Mouse (Mus musculus) left cerebral cortex, postnatal 4 days (tissue): Measurements from ENCODE around the gene Thop1. TPM values are rescaled to one million over a fixed set of nuclear protein-coding genes. Genes with fewer than 3 reads are reported as not detected.

ENCODE experiments used
- DNase-seq: peaks from one replicate; pipeline ENCODE4 v3.0.0-alpha.2; 2022
- intact Hi-C: fragments of 180-260 bp; cut with DNase I; formaldehyde crosslinking; loops from one replicate; pipeline ENCODE4 v1.15.1; 2025
- microRNA-seq: library from miRNA; unstranded; fragments of <30 nt; microRNA quantifications from one replicate; pipeline ENCODE4 v1.2.0, GENCODE M21; 2022
- total RNA-seq, 2 experiments: library from RNA; stranded (reverse); gene quantifications; 2 replicates each; pipeline ENCODE4 v1.2.3; 2021

The Thop1 gene
- total RNA-seq, 2 experiments from 2014 or later, result 53.6 to 56.5 TPM

DNA sequence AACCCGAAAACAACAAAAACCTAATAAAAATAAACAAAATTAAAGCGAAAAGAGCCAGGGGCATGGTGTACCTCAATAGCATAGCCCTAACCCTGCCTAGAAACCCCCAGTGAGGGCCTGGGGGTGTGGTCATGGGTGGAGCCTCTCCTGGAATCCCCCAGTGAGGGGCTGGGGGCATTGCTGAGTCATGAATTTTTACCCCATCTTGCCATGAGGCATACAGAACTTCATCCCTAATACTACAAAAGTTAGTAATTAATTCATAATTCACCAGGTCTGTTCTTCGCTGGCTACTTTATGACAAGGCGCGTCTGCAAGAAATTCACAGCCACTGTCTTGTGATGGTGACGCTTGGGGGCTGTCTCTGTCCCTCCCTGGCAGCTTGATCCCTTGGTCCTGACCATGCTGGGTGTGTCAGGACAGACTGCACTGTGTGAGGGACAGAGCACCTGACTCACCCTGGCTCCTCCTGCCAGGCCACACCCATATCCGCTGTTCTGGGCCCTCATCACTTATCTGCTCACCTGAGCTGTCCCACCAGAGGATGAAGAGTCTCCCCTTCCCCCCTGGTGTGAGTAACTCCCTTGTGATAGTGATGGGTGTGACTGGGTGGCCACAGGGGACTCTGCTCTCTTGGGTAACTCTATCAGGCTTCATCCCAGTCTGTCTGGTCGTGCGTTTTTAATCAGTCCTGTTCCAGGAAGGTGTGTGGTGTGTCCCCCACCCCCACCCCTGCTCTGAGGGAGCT is 25.3 kb downstream of the Thop1 start:
- intact Hi-C loops, result no loop called here
- DNase-seq, result no peak

DNA sequence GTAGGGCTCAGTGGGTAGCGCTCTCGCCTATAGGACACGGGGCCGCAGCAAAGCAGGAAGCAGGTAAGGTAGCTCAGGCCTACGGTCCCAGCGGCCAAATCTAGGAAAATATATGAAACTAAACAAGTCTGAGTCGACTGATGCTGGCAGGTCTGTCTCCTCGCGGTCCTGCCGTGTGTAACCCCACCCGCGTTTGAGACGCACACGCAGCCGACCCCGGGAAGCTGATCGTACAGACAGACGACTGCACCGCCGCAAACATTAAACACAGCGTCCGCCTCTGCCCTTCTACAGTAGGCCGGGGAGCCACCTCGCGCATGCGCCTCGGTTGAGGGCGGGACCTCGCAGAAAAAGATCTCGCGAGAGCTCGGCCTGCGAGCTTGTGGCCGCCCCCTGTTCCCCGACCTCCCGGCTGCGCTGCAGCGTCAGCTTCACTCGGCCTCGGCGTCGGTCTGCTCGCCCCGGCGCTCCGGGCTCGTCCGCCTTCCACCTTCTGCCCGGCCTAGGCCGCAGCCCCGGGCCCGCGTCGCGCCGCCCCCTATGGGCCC is 35.8 kb downstream of the Thop1 start, which contains the start of gene Map2k2:
Gene Map2k2, plus strand, starts transcription at position 351 of the 548 bp plus-strand sequence.
- peak; percentile 98 for DNase-seq
- intact Hi-C loops, result no loop called here

DNA sequence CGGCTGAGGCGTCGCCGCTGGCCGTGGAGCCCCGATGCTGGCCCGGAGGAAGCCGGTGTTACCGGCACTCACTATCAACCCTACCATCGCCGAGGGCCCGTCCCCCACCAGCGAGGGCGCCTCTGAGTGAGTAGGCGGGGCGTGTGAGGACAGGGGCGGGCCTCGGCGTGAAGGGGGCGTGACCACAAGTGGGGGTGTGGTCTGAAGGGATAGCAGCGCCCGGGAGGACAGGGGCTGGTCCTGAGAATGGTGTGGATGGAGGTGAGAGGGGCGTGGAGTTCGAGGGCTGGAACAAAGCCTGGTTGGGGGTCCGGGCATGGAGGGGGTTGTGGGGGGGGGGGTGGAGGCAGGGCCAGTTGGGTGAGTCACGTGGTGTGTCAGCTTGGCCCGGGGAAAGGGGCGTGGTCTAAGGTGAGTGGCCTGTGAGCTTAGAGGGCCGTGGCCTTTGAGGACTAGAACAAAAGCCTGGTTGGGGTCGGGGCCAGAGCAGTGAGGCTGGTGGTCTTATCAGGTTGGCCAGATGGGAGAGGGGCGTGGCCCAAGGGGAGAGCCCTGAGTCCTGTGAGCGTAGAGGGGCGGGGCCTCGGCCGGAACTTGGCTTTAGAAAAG is 36.4 kb downstream of the Thop1 start:
- intact Hi-C loops, result no loop called here
- peak; percentile 92 for DNase-seq

DNA sequence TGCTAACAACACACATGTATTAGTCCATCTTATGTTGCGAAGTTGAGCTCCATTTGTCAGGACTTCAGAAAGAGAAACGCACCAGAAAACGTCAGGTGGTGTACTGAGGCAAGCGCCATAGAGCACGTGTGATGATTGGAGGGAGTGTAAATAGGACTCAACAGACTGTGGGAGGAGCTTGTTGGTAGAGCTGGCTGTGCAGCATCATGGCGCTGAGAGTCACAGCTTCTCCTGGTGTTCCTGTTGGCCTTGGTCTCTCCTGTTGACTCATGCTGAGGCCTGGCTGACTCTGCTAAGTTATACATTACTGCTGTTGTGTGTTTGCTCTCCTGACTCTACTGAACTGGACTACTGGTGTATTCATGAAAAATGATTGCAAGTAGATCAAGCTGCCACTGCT is 43.1 kb downstream of the Thop1 start:
- DNase-seq, result no peak
- intact Hi-C loops, result no loop called here

DNA sequence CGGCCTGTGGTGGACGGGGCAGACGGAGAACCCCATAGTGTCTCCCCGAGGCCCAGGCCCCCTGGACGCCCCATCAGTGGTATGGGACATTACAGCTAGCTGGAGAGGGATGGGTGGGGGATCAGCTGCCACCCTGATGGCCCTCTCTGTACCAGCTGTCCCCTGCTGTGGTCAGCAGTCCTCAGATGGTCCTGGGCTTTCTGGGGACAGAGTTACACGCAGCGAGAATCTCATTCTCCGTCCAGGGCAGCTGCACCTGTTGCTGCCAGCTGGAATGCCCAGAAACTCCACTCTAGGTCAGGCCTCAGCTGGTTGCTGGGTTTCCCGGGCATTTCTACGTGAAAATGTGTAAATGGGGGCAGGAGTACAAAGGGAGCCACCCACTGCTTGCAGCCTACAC is 49.8 kb downstream of the Thop1 start:
- intact Hi-C loops, result no loop called here
- DNase-seq, result no peak

DNA sequence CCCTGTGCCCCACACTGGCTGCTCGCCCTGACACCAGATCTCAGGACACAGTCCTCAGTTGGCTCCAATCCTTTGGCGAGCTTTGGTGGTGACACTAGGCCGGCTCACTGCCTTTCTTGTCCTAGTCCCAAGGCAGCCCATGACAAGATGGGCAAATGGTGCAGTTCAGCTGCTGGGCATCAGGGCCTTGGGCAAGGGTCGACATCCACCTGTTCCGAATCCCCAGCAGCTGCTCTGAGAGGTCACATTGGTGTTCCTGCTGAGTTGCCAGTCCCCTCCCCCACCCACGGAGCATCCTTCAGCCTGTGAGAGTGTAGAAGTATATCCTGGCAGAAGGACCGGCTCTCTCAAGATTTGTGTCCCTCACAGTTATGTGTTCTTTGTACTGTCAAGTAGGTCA is 50.8 kb downstream of the Thop1 start:
- no peak for DNase-seq

DNA sequence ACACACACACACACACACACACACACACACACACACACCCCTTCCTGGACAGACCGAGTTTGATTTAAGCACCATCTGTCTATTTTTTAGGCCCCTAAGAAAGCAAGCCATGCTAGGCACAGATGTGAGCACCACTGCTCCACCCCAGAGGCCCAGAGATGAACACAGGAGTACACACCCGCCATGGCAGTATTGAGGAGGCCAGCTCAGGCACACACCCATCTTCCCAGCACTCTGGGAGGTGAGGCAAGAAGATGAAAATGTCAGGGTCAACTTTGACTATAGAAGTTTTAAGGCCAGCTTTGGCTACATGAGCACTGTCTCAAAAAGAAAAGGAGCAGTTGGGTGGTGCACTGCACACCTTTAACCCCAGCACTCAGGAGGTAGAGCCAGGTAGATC is 53.1 kb downstream of the Thop1 start:
- intact Hi-C loops, result no loop called here
- no peak for DNase-seq

More for the DNA sequence above, 50.8 kb downstream of the Thop1 start:
- intact Hi-C loops, result no loop called here

DNA sequence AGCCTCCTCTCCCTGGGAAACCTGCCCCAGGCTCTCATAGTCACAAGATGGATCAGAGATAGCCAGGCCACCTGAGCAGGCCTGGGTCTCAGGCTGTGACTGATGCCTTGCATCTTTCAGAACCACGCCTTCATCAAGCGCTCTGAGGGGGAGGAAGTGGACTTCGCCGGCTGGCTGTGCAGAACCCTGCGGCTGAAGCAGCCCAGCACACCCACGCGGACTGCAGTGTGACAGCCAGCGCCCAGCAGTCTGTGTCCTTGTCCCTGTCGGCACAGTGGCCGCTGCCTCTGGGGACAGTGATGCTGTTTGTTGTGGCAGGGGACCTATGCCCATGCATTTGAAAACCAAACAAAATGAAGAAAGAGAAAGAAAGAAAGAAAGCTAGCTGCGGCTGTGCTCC is 53.7 kb downstream of the Thop1 start:
- no peak for DNase-seq
- intact Hi-C loops, result no loop called here

Small RNA genes lying within 50 kb of the gene (microRNA-seq; reads per million reads assigned to microRNA genes)
- not detected for gene Mir5615-1
- gene Mir5615-2, result not detected

Other genes with a start within 250 kb of the Thop1 start
- gene Oaz1, start 243.4 kb upstream of the Thop1 start, total RNA-seq, result 100 to 1,000 TPM; 393 to 396 TPM
- 10 to 100 TPM; 21.4 to 24.6 TPM for gene Lingo3, start 226.0 kb upstream of the Thop1 start, total RNA-seq
- 10 to 100 TPM; 62.0 to 67.4 TPM for gene Lsm7, start 214.8 kb upstream of the Thop1 start, total RNA-seq
- 10 to 100 TPM; 77.4 to 86.2 TPM for gene Sppl2b, start 214.8 kb upstream of the Thop1 start, total RNA-seq
- under 1 TPM; 0.12 to 0.42 TPM for gene Tmprss9, start 198.2 kb upstream of the Thop1 start, total RNA-seq
- gene Timm13, start 169.1 kb upstream of the Thop1 start, total RNA-seq, result 100 to 1,000 TPM; 147 TPM
- gene Lmnb2, start 151.8 kb upstream of the Thop1 start, total RNA-seq, result 10 to 100 TPM; 28.5 to 35.7 TPM
- 1 to 10 TPM; 5.3 to 6.2 TPM for gene Gadd45b, start 140.0 kb upstream of the Thop1 start, total RNA-seq
- 100 to 1,000 TPM in 1 of 2 experiments, 10 to 100 TPM in 1; 96.7 to 106 TPM for gene Gng7, start 55.1 kb upstream of the Thop1 start, total RNA-seq
- 100 to 1,000 TPM; 104 to 111 TPM for gene Diras1, start 44.4 kb upstream of the Thop1 start, total RNA-seq
- 10 to 100 TPM; 57.8 to 59.8 TPM for gene Slc39a3, start 32.6 kb upstream of the Thop1 start, total RNA-seq
- 100 to 1,000 TPM; 193 to 199 TPM for gene Sgta, start 9.9 kb upstream of the Thop1 start, total RNA-seq
- under 1 TPM; 0.22 to 0.60 TPM for gene Creb3l3, start 28.8 kb downstream of the Thop1 start, total RNA-seq
- gene Map2k2, start 35.9 kb downstream of the Thop1 start, total RNA-seq, result 100 to 1,000 TPM; 153 to 167 TPM
- 10 to 100 TPM; 23.3 to 24.7 TPM for gene Zbtb7a, start 65.2 kb downstream of the Thop1 start, total RNA-seq
- 10 to 100 TPM; 29.6 to 30.4 TPM for gene Pias4, start 97.9 kb downstream of the Thop1 start, total RNA-seq
- 1,000 to 10,000 TPM; 1,312 to 1,322 TPM for gene Eef2, start 106.6 kb downstream of the Thop1 start, total RNA-seq
- 10 to 100 TPM; 62.7 to 62.9 TPM for gene Dapk3, start 113.0 kb downstream of the Thop1 start, total RNA-seq
- not detected for gene 4930442H23Rik, start 113.8 kb downstream of the Thop1 start, total RNA-seq
- gene Nmrk2, start 132.0 kb downstream of the Thop1 start, total RNA-seq, result under 1 TPM in 1 of 2 experiments, not detected in 1; 0.44 TPM
- gene Atcay, start 160.8 kb downstream of the Thop1 start, total RNA-seq, result 100 to 1,000 TPM; 195 to 206 TPM
- 10 to 100 TPM; 65.2 to 66.0 TPM for gene Zfr2, start 163.1 kb downstream of the Thop1 start, total RNA-seq
- 100 to 1,000 TPM; 132 to 140 TPM for gene Matk, start 182.9 kb downstream of the Thop1 start, total RNA-seq
- 10 to 100 TPM; 41.9 to 50.6 TPM for gene Mrpl54, start 196.9 kb downstream of the Thop1 start, total RNA-seq
- gene Apba3, start 196.9 kb downstream of the Thop1 start, total RNA-seq, result 10 to 100 TPM; 22.6 to 28.2 TPM
- 1 to 10 TPM; 5.4 to 6.1 TPM for gene Tjp3, start 221.5 kb downstream of the Thop1 start, total RNA-seq
- 100 to 1,000 TPM; 295 to 304 TPM for gene Pip5k1c, start 222.9 kb downstream of the Thop1 start, total RNA-seq